Mouse (Mus musculus) intestine, embryonic 15.5 days (tissue): Measurements from ENCODE around the gene Azi2. TPM values are rescaled to one million over a fixed set of nuclear protein-coding genes. Genes with fewer than 3 reads are reported as not detected.

ENCODE experiments used
- ATAC-seq: fragments of 200-750 bp; cut with Nextera tagmentation; 2 replicates; pipeline ENCODE4 v1.8.0; 2017; ENCODE audit warnings: moderate TSS enrichment, moderate library complexity
- H3K27ac ChIP-seq: fragments of 300-500 bp; sonication (generic); 2 replicates; pipeline ENCODE4 v1.5.1; 2015; ENCODE audit warnings: mild to moderate bottlenecking, inconsistent platforms
- H3K27me3 ChIP-seq: fragments of 300-500 bp; sonication (generic); replicated peaks from 2 replicates; pipeline ENCODE4 v1.6.1; 2015; ENCODE audit warnings: inconsistent platforms
- H3K36me3 ChIP-seq: fragments of 300-500 bp; sonication (generic); 2 replicates; pipeline ENCODE4 v1.6.1; 2015; ENCODE audit warnings: inconsistent platforms
- H3K4me1 ChIP-seq: fragments of 300-500 bp; sonication (generic); replicated peaks from 2 replicates; pipeline ENCODE4 v1.6.1; 2015; ENCODE audit warnings: inconsistent platforms
- H3K4me2 ChIP-seq: fragments of 300-500 bp; sonication (generic); replicated peaks from 2 replicates; pipeline ENCODE4 v1.6.1; 2015; ENCODE audit warnings: mild to moderate bottlenecking, inconsistent platforms
- H3K4me3 ChIP-seq: fragments of 300-500 bp; sonication (generic); replicated peaks from 2 replicates; pipeline ENCODE4 v1.5.1; 2015; ENCODE audit warnings: inconsistent platforms
- H3K9ac ChIP-seq: fragments of 300-500 bp; sonication (generic); 2 replicates; pipeline ENCODE4 v1.6.1; 2015; ENCODE audit warnings: inconsistent platforms
- H3K9me3 ChIP-seq: fragments of 300-500 bp; sonication (generic); 2 replicates; pipeline ENCODE4 v1.6.1; 2016; ENCODE audit warnings: inconsistent platforms
- WGBS: fragments of 180-500 bp; shearing (Covaris S2); methylation state at CpG from one replicate; pipeline ENCODE4 v1.1.7; 2015; 5-methylcytosine and 5-hydroxymethylcytosine counted together
- polyA plus RNA-seq: library from polyadenylated mRNA; unstranded; fragments of >200 nt; fragmentation: Nextera tagmentation; extraction: Ambion mirVana; gene quantifications from 2 replicates; pipeline ENCODE4 v1.2.1, GENCODE M21; 2015

Azi2 gene
- polyA plus RNA-seq, result 80.8 and 81.3 TPM in 2 replicates

GRCm38 (mm10) chr9:118040218-118041021 lies at the start of gene Azi2:
TSS of gene Azi2 (plus strand) at chr9:118040499.
- H3K4me1 ChIP-seq, result 0 out of 2 replicates have a peak, but pooled peaks cover 3% of the 10 kb centered on the region
- H3K27ac ChIP-seq, result peak within 1 kb of the TSS; percentile 96
- peak within 1 kb of the TSS; percentile 86 for H3K9ac ChIP-seq
- no peaks in the 10 kb centered on the region for H3K27me3 ChIP-seq
- H3K4me2 ChIP-seq, result peak within 1 kb of the TSS; percentile 85
- H3K9me3 ChIP-seq, result no peaks in the 10 kb centered on the region
- H3K36me3 ChIP-seq, result no peaks in the 10 kb centered on the region
- WGBS, result under 1% methylated on average over 87 of the region's 87 CpGs
- ATAC-seq, result peak; percentile 99
- H3K4me3 ChIP-seq, result peak within 1 kb of the TSS; percentile 88

DNA sequence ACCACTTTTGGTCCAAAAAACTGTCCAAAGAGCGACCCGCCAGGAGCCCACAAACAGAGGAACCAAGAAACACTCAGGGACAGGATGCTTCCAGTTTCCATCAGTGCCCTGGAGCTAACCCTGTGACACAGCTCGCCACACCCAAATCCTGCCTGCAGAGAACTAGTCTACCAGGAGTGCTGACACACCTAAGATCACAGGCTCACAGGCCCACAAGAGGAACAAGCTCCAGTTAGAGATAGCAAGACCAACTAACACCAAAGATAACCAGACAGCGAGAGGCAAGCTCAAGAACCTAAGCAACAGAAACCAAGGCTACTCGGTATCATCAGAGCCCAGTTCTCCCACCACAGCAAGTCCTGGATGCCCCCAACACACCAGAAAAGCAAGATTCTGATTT lies 43.7 kb upstream of the Azi2 start:
- ATAC-seq, result no peak
- Histone ChIP-seq H3K9ac (no peak overlapping the region), H3K27me3 (no peaks in the 10 kb centered on the region), H3K27ac (no peak overlapping the region), H3K4me3 (no peak overlapping the region), H3K36me3 (no peaks in the 10 kb centered on the region), H3K4me1 (no peaks in the 10 kb centered on the region), H3K9me3 (no peaks in the 10 kb centered on the region), H3K4me2 (no peak overlapping the region)
- 88% methylated on average over 5 of the region's 5 CpGs for WGBS

GRCm38 (mm10) chr9:118001488-118001887 lies 38.8 kb upstream of the Azi2 start:
- Histone ChIP-seq H3K27ac (no peak overlapping the region), H3K27me3 (no peaks in the 10 kb centered on the region), H3K36me3 (no peaks in the 10 kb centered on the region), H3K4me1 (no peaks in the 10 kb centered on the region), H3K9ac (no peak overlapping the region), H3K4me2 (no peak overlapping the region), H3K9me3 (no peaks in the 10 kb centered on the region), H3K4me3 (no peak overlapping the region)
- ATAC-seq, result no peak
- WGBS, result 94% methylated on average over 3 of the region's 3 CpGs

DNA sequence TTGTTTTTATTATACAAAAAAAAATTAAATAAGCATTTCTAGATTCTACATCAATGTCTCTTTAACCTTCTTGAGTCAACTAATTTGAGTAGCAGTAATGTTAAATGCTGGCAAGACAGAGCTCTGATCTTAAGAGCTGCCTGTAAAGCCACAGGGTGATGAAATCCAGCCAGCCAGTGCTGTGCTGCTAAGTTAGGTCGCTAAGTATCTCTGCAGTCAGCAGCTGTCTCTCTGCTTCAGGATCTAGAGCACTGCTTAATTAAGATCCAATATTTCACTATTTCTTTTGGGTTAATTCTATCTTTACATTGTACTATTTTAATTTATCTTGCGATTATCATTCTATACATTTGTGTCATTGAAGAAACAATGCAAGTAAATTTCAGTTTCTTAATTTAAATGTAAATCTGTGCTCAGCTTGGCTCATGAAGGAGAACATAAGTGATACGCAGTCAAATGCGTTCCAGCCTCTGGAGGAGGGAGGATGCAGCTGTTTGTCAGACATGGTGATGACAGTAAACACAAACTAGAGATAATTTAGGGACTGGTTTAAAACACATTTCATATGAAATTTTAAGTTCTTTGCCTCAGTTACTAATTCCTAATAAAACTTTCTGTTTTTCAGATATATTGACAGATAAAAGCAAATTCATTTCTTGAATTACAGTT lies 36.9 kb upstream of the Azi2 start:
- no peaks in the 10 kb centered on the region for H3K27me3 ChIP-seq
- no peak overlapping the region for H3K27ac ChIP-seq
- no peak overlapping the region for H3K9ac ChIP-seq
- H3K4me2 ChIP-seq, result no peak overlapping the region
- ATAC-seq, result no peak
- no peaks in the 10 kb centered on the region for H3K9me3 ChIP-seq
- no peak overlapping the region for H3K4me3 ChIP-seq
- WGBS, result 53% methylated on average over 4 of the region's 4 CpGs
- H3K36me3 ChIP-seq, result no peaks in the 10 kb centered on the region
- no peaks in the 10 kb centered on the region for H3K4me1 ChIP-seq

GRCm38 (mm10) chr9:118003937-118004336 lies 36.4 kb upstream of the Azi2 start:
- H3K27me3 ChIP-seq, result no peaks in the 10 kb centered on the region
- H3K9me3 ChIP-seq, result no peaks in the 10 kb centered on the region
- peak overlapping the region; percentile 49 for H3K27ac ChIP-seq
- no peaks in the 10 kb centered on the region for H3K4me1 ChIP-seq
- ATAC-seq, result no peak
- H3K9ac ChIP-seq, result no peak overlapping the region
- H3K4me3 ChIP-seq, result no peak overlapping the region
- H3K4me2 ChIP-seq, result no peak overlapping the region
- WGBS, result 55% methylated on average over 4 of the region's 4 CpGs
- H3K36me3 ChIP-seq, result no peaks in the 10 kb centered on the region

DNA sequence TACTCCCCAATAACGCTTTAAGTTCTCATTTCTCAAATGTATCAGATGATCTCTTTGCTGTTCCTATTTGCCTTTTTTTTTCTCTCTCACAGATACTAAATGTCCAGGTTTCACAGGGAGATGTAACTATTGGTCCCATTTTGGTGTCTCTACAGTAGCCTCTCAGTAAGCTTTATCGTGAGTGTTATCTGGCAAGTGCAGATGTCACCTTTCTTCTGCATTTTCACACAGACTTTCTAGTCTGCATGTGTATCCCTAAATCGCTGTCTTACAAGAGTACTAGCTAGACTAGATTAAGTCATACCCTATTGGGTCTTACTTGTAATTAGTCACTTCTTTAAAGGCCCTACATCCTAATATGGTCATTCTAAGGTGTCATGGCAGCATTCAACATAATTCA lies 27.4 kb upstream of the Azi2 start:
- no peaks in the 10 kb centered on the region for H3K36me3 ChIP-seq
- no peak overlapping the region for H3K4me2 ChIP-seq
- no peaks in the 10 kb centered on the region for H3K27me3 ChIP-seq
- no peaks in the 10 kb centered on the region for H3K9me3 ChIP-seq
- no peak for ATAC-seq
- WGBS, result 91% methylated on average over 3 of the region's 3 CpGs
- H3K4me1 ChIP-seq, result no peaks in the 10 kb centered on the region
- no peak overlapping the region for H3K4me3 ChIP-seq
- no peak overlapping the region for H3K27ac ChIP-seq
- H3K9ac ChIP-seq, result no peak overlapping the region

DNA sequence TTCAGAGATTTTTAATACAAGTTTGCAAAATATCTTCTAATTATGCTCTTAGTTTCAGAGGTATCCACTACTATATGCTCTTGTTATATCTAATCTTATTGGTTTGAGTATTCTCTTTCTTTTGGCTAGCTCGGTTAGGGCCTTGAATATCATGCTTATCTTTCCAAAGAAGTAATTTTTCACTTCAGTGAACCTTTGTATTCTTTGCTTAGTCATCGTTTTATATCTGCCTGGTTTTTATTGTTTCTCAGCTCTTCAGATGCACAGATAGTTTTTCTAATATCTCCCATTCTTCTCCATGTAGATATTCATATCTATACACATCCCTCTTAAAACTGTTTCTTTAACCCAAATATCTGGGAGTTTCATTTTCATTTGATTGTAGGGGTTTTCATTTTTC lies 15.3 kb upstream of the Azi2 start:
- no peaks in the 10 kb centered on the region for H3K9me3 ChIP-seq
- H3K4me3 ChIP-seq, result no peak overlapping the region
- no peak overlapping the region for H3K27ac ChIP-seq
- H3K9ac ChIP-seq, result no peak overlapping the region
- WGBS, result 80% methylated on average over 2 of the region's 2 CpGs
- H3K4me1 ChIP-seq, result no peaks in the 10 kb centered on the region
- ATAC-seq, result no peak
- no peaks in the 10 kb centered on the region for H3K27me3 ChIP-seq
- H3K36me3 ChIP-seq, result no peaks in the 10 kb centered on the region
- no peak overlapping the region for H3K4me2 ChIP-seq

DNA sequence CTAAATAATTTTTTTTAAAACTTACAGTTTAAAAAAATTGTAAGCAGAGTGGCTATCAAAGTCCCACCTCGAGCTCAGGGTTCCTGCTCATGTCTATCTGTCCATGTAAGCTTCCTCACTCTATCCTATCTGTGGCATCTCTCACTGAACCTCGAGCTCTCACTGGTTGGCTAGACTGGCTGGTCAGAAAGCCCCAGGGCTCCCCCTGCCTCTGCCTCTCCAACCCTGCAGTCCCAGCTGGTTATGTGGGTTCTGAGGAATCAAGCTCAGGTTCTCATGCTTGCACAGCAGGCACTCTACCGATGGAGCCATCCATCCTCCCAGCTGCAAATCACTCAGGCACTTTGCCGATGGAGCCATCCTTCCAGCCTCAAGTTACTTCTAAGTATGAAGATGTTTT lies 10.8 kb upstream of the Azi2 start:
- 49% methylated on average over 4 of the region's 4 CpGs for WGBS
- no peak overlapping the region for H3K9ac ChIP-seq
- H3K4me1 ChIP-seq, result no peaks in the 10 kb centered on the region
- H3K36me3 ChIP-seq, result no peaks in the 10 kb centered on the region
- no peaks in the 10 kb centered on the region for H3K9me3 ChIP-seq
- no peak for ATAC-seq
- H3K4me2 ChIP-seq, result no peak overlapping the region
- no peak overlapping the region for H3K27ac ChIP-seq
- H3K4me3 ChIP-seq, result no peak overlapping the region
- no peaks in the 10 kb centered on the region; the same call in 1 of the 2 replicates for H3K27me3 ChIP-seq

DNA sequence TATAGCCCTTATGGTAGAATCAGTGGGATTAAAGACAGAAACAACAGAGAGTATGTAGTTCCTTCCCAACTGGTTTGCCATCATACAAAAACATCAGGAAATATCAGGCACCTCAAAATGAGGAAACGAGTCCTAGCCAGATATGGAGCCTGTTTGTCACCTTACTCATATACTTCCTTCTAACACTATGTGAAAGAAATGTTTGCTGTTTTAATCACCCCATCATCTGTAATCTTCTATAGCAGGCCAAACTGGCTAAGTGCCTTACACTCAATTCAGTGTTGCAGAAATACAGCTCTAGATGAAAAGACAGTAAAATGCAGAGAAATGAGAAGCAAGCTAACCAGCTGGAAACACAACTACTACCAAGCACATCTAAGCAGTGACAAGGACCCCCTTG lies 10.0 kb upstream of the Azi2 start:
- no peak for ATAC-seq
- Histone ChIP-seq H3K27me3 (no peaks in the 10 kb centered on the region; the same call in 1 of the 2 replicates), H3K4me1 (no peaks in the 10 kb centered on the region), H3K36me3 (no peaks in the 10 kb centered on the region), H3K9me3 (no peaks in the 10 kb centered on the region), H3K27ac (no peak overlapping the region), H3K4me3 (no peak overlapping the region), H3K4me2 (no peak overlapping the region), H3K9ac (no peak overlapping the region)
- 78% methylated on average over 1 of the region's 1 CpGs for WGBS

DNA sequence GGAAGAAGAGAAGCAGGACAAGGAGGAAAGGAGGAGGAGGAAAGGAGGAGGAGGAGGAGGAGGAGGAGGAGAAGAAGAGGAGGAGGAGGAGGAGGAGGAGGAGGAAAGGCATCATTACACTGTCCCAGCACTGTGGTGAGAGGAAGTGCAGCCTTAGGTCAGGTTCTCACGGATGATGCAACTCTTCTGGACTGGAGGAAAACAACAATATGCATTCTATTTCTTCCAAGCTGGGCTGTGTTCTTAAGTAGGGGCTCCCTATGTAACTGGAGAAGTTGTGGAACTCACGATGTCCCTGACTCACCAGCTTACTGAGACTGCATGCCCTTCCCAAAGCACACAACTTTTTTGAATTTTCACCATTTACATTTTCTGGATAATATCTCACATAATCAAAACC lies 8.6 kb upstream of the Azi2 start:
- Histone ChIP-seq H3K9me3 (no peaks in the 10 kb centered on the region), H3K9ac (no peak overlapping the region), H3K4me3 (no peak overlapping the region), H3K27me3 (no peaks in the 10 kb centered on the region; the same call in 1 of the 2 replicates), H3K27ac (no peak overlapping the region), H3K36me3 (no peaks in the 10 kb centered on the region), H3K4me1 (no peaks in the 10 kb centered on the region), H3K4me2 (no peak overlapping the region)
- no peak; the same call in 1 of the 2 replicates for ATAC-seq
- WGBS, result 34% methylated on average over 2 of the region's 2 CpGs

GRCm38 (mm10) chr9:118034990-118035389 lies 5.3 kb upstream of the Azi2 start:
- Histone ChIP-seq H3K9ac (no peak overlapping the region), H3K4me1 (no peaks in the 10 kb centered on the region), H3K36me3 (no peaks in the 10 kb centered on the region), H3K9me3 (no peaks in the 10 kb centered on the region), H3K27ac (no peak overlapping the region), H3K4me2 (no peak overlapping the region), H3K4me3 (no peak overlapping the region), H3K27me3 (no peaks in the 10 kb centered on the region; the same call in 1 of the 2 replicates)
- WGBS, result 85% methylated on average over 3 of the region's 3 CpGs
- ATAC-seq, result no peak

GRCm38 (mm10) chr9:118041022-118041400 lies 712 bp downstream of the Azi2 start:
- peak overlapping the region; percentile 86 for H3K9ac ChIP-seq
- H3K4me1 ChIP-seq, result 0 out of 2 replicates have a peak, but pooled peaks cover 3% of the 10 kb centered on the region
- no peaks in the 10 kb centered on the region for H3K36me3 ChIP-seq
- no peak for ATAC-seq
- no peaks in the 10 kb centered on the region for H3K9me3 ChIP-seq
- WGBS, result 1% methylated on average over 21 of the region's 21 CpGs
- no peaks in the 10 kb centered on the region for H3K27me3 ChIP-seq
- H3K27ac ChIP-seq, result peak overlapping the region; percentile 96
- H3K4me3 ChIP-seq, result peak overlapping the region; percentile 88
- peak overlapping the region; percentile 66 for H3K4me2 ChIP-seq
